Mouse (Mus musculus): ENCODE measurements around the gene Fgfr2.

The Fgfr2 gene

GRCm38 (mm10) chr7:130890871-130891270, 2232.3 kb downstream of the Fgfr2 start:
- DNase-seq = no peak

DNA sequence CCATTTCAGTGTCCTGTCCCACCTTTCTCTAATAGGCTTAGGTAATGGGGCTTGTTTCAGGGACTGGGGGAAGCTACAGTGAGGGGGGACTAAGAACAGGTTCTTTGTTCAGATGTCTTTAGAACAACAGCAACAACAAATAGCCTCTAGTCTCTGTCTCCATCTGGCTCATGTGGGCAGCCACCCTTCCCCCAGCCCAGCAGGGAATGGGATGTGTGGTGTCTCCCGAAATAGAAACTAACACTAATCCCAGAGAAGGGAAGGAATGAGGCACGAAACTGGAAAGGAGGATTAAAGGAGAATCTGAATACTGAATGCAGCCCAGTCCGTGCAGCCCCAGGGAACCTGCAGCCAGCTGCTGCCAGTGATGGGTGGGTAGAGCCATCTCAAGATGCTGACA, 2235.2 kb downstream of the Fgfr2 start:
- DNase-seq = peak; percentile 69

GRCm38 (mm10) chr7:130886246-130886645, 2236.9 kb downstream of the Fgfr2 start:
- DNase-seq = no peak

GRCm38 (mm10) chr7:130884161-130884560, 2239.0 kb downstream of the Fgfr2 start:
- no peak for DNase-seq

DNA sequence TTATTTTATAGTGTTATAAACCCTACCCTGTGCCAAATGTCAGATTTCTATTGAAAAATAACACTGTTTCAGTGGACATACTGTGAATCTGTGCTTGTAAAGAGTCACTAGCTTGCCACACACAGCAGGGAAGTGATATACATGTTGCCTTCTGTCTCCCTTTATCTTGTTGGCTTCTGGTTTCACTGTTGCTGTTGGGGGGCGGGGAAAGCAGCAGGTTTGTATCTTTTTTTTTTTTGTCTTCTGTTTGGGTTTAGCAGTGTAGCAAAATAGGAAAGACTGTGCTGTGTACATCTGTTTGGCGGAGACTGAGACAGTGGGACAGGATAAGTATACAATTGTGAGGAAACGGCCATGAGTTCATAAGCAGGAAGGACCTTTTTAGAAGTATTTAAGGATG, 2255.9 kb downstream of the Fgfr2 start:
- DNase-seq = no peak

GRCm38 (mm10) chr7:130866640-130867039, 2256.5 kb downstream of the Fgfr2 start:
- no peak for DNase-seq

DNA sequence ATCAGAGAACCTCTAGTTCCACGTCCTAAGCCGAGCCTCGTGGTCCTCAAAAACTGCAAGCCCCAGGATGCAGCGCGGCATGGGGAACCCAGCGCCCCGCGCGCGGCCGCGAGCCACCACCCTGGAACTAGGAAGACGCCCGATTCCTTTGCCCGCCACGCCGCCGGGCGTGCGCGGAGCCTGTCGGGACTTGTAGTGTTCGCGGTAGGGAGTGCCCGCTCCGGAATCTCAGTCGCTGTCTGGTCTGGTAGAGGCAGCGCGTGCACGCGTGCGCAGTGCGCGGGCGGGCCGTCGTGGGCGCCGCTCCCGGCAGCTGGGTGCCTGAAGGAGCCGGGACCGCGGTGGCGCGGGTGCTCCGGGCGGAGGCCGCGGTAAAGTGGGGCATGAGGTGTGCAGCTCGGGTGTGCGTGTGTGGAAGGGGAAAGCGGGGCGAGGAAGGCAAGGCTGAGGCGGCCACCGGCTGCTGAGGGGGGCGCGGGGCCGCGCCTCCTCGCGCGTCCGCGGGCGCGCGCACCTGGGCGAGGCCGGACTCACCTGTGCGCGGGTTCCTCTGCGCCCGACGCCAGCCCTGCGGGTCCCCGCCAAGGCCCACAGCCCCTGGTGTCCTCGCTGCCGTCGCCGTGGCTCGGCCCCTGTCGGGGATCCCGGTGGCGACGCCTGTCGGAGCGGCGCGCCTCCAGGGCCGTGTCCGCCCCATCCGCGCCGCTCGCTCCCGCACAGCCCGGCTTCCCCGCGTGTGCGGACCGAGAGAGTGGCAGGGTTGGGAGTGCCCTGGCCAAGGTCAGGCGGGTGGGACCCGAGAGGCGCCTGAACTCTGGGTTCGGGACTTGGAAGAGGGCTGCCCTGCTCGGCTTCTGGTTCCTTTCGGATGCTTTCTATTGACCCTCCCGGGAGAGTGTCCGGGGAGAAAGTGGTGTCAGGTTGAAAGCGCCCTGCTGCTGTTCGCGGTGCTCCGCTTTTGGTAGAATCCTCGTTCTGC, 2257.2 kb downstream of the Fgfr2 start, which contains the start of gene Plekha1:
Plekha1 (plus strand) TSS at position 144 of the 979 bp plus-strand sequence.
- DNase-seq = peak; percentile 99

DNA sequence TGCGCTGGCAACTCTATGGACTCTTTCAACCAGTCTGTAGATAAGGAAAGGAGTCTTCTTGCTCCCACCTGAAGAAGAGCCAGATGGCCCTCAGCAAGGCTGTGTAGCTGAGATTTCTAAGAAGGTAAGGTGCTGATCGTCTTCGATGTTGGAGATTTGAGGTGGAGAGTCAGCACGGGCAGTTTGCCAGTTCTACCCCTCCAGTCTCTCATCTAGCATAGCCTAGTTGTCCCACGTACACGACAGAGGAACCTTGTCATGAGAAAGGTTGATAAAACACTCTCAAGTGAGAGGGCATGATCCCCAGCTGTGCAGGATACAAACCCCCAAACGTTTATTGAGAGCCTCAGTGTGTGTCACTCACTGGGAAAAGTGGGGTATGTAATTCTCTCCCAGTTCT, 2258.4 kb downstream of the Fgfr2 start:
- peak; percentile 29 for DNase-seq

DNA sequence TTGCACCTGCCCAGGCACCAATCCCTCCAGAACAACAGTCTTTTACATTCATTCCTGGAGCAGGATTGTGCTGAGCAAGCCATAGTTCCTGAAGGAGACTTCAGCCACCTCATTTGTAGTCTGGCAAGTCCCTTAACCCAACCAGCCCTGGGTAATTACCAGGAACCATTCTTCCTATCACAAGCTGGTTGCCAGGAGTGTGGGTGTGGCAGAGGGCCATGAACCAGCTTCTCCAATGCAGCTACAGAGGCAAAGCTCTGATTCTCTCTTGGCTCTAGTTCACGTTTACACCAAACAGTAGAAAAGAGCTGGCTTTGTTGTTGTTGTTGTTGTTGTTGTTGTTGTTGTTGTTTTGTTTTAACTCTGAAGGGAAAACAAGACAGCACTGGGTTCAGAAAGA, 2260.6 kb downstream of the Fgfr2 start:
- DNase-seq = peak; percentile 57

- peak; percentile 18 for DNase-seq
Measured at GRCm38 (mm10) chr7:130860721-130861142, 2262.4 kb downstream of the Fgfr2 start.

GRCm38 (mm10) chr7:130859926-130860325, 2263.2 kb downstream of the Fgfr2 start:
- DNase-seq = no peak

DNA sequence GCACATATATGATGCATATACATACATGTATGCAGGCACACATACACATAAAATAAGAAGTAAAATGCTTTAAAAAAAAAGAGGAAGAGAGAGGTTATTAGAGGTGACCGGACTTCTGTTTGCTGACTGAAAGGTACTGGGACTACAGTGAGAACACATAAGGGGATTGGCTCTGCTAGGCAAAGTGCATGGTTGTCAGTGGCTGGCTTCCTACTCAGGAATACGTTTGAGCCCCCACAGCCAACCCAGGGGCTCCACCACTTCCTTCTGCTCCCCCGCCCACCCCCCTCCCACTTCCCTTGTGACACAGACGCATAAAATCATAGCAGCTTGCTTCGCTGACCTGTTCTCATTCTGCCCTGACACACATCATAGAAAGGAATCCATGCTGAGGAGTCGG, 2265.2 kb downstream of the Fgfr2 start:
- no peak for DNase-seq

- peak; percentile 39 for DNase-seq
Measured at GRCm38 (mm10) chr7:130855681-130856080, 2267.5 kb downstream of the Fgfr2 start.

- DNase-seq = no peak
Measured at GRCm38 (mm10) chr7:130854684-130855292, 2268.4 kb downstream of the Fgfr2 start.

GRCm38 (mm10) chr7:130847164-130847718, 2275.9 kb downstream of the Fgfr2 start:
- DNase-seq = no peak

- no peak for DNase-seq
Measured at GRCm38 (mm10) chr7:130839380-130840100, 2283.6 kb downstream of the Fgfr2 start.

GRCm38 (mm10) chr7:130838658-130839025, 2284.5 kb downstream of the Fgfr2 start:
- DNase-seq = no peak

DNA sequence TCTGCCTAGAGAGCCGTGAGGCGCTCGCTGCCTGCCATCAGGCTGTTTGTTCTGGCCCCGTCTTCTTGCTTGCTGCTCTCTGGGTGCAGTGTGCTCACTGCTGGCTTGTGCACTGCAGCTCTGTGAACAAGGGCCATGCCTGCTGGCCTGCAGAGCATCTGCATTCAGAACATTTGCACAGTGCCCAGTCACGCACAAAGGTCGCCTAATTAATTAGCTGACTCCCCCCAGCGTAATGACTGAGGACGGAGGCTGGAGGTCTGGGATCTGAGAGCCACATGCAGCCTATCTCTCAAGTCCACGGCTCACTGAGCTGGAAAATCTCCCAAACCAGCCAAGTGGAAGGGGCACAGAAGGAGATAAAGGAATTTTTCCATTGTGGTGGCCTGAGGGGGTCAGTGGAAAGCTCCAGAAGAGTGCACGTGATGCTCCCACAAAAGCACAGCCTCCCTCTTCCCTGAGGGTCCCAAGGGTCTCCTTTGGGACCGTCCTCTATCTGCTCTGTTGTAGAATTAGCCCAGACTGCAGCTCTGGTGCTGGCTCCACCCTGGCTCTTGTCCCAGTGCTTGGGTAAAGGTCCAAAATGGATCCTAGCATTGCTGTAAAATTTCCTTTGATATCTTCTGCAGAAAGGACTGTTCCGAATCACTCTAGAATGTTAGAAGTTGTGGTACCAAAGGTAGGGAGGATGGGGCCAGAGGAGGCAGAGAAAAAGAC, 2285.1 kb downstream of the Fgfr2 start:
- DNase-seq = no peak

- no peak for DNase-seq
Measured at GRCm38 (mm10) chr7:130836066-130836465, 2287.1 kb downstream of the Fgfr2 start.

- DNase-seq = no peak
Measured at GRCm38 (mm10) chr7:130834958-130835861, 2287.9 kb downstream of the Fgfr2 start.

- no peak for DNase-seq
Measured at GRCm38 (mm10) chr7:130834299-130834698, 2288.9 kb downstream of the Fgfr2 start.

Measured in layer of hippocampus, adult 9-11 months (tissue).